Mouse (Mus musculus) thymus, postnatal 4 days (tissue): Measurements from ENCODE around the gene Gm20388.
A peak's percentile ranks its signal among the peaks of the same experiment; 100 is the strongest.

Experiments used
- DNase-seq: peaks from one replicate; pipeline ENCODE4 v3.0.0; 2021

The Gm20388 gene

GRCm38 (mm10) chr8:123649483-123649882 lies 3738.8 kb downstream of the Gm20388 start:
- DNase-seq: no peak

- DNase-seq: no peak
These were observed 3740.9 kb downstream of the Gm20388 start for GRCm38 (mm10) chr8:123651390-123652098.

- no peak for DNase-seq
These were observed 3742.0 kb downstream of the Gm20388 start for GRCm38 (mm10) chr8:123652641-123653040.

- DNase-seq: peak; percentile 86
These were observed 3742.8 kb downstream of the Gm20388 start, which contains the start of gene Rhou for GRCm38 (mm10) chr8:123653308-123653993. Gene Rhou, plus strand, starts transcription at chr8:123653929.

- peak; percentile 35 for DNase-seq
These were observed 3743.4 kb downstream of the Gm20388 start for GRCm38 (mm10) chr8:123653994-123654569.

- no peak for DNase-seq
These were observed 3744.1 kb downstream of the Gm20388 start for GRCm38 (mm10) chr8:123654763-123655162.

GRCm38 (mm10) chr8:123655351-123655779 lies 3744.7 kb downstream of the Gm20388 start:
- DNase-seq: no peak

GRCm38 (mm10) chr8:123657826-123658225 lies 3747.2 kb downstream of the Gm20388 start:
- DNase-seq: no peak

GRCm38 (mm10) chr8:123659469-123660057 lies 3748.9 kb downstream of the Gm20388 start:
- no peak for DNase-seq

GRCm38 (mm10) chr8:123661515-123661914 lies 3750.9 kb downstream of the Gm20388 start:
- DNase-seq: no peak

GRCm38 (mm10) chr8:123665580-123665979 lies 3754.9 kb downstream of the Gm20388 start:
- no peak for DNase-seq

- DNase-seq: no peak
These were observed 3756.2 kb downstream of the Gm20388 start for GRCm38 (mm10) chr8:123666832-123667231.

GRCm38 (mm10) chr8:123668681-123669080 lies 3758.0 kb downstream of the Gm20388 start:
- no peak for DNase-seq

GRCm38 (mm10) chr8:123670766-123671165 lies 3760.1 kb downstream of the Gm20388 start:
- DNase-seq: no peak

- no peak for DNase-seq
These were observed 3760.8 kb downstream of the Gm20388 start for GRCm38 (mm10) chr8:123671454-123671853.

- peak; percentile 13 for DNase-seq
These were observed 3762.0 kb downstream of the Gm20388 start for GRCm38 (mm10) chr8:123672648-123673047.

- DNase-seq: no peak
These were observed 3765.0 kb downstream of the Gm20388 start for GRCm38 (mm10) chr8:123675611-123676010.

GRCm38 (mm10) chr8:123678390-123678789 lies 3767.7 kb downstream of the Gm20388 start:
- no peak for DNase-seq

- DNase-seq: peak; percentile 32
These were observed 3771.6 kb downstream of the Gm20388 start for GRCm38 (mm10) chr8:123682073-123682761.

GRCm38 (mm10) chr8:123683321-123683720 lies 3772.7 kb downstream of the Gm20388 start:
- no peak for DNase-seq

GRCm38 (mm10) chr8:123684806-123685205 lies 3774.2 kb downstream of the Gm20388 start:
- DNase-seq: no peak

- DNase-seq: no peak
These were observed 3774.8 kb downstream of the Gm20388 start for GRCm38 (mm10) chr8:123685477-123685876.

- DNase-seq: no peak
These were observed 3777.2 kb downstream of the Gm20388 start for GRCm38 (mm10) chr8:123687826-123688225.
